Mouse (Mus musculus): ENCODE measurements around the gene Akap9.
A peak's percentile ranks its signal among the peaks of the same experiment; 100 is the strongest.
"Not testable (repeated sequence)": the region's sequence is repeated elsewhere in the genome, so short reads cannot be mapped to it uniquely, and the experiment has no call there.

Akap9 gene

DNA sequence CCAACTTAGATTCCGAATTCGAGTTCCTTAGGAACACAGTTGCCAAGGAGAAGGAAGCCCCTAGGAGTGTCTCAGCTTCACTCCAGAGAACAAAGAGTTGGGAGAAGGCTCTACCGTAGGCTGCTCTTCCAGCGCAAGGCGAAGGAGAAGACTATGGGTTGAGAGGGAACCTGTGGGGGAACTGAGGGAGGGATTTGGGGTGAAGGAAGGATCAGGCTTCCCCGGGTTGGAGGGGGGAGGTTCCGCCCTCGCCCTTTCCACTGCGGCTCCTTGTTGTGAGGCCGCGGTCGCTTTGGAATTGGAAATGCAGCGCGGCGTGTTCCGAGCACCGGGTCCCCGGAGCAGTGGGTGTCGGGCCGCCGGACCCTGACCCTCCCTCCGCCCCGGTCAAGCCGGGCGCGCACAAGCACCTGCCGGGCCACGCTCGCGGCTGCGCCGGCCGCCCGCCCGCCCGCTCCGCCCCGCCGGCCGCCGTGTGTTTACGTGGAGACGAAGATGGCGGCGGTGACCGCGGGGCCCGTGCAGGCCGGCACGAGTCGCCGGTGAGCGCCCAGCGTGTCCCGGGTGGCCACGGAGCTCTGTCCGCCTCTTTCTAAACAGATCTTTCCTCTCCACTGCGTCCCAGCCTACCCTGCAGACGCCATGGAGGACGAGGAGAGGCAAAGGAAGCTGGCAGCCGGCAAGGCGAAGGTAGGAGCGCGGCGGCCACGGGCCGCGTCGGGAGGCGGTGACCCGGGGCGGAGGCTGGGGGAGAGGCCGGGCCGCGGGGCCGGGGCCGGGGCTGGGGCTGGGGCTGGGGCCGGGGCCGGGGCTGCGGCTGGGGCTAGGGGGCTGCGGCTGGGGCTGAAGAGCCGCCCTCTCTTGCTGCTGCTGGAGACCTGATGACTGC is at the start of gene Akap9:
Akap9 (plus strand) TSS at position 254 of the 889 bp plus-strand sequence.
- peak; percentile 29 to 30 for DNase-seq

DNA sequence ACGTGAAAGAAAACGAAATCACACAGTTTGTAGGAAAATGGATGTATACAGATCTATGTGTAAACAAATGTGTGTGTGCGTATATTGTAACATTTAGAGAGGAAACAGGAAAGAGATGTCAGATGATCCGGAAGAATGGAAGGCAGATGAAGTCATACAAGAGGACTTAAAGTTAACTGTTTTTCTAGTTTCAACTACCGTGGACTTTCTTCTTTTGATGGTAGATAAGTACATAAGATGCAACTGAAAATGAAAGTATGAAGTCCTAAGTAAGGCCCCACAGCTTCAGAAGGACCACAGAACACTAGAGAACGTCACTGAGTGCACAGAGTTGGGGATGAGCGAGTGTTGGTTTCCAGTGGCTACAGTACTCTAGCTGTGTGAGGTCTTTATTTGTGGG is 41.0 kb upstream of the Akap9 start:
- not testable (repeated sequence) for DNase-seq

DNA sequence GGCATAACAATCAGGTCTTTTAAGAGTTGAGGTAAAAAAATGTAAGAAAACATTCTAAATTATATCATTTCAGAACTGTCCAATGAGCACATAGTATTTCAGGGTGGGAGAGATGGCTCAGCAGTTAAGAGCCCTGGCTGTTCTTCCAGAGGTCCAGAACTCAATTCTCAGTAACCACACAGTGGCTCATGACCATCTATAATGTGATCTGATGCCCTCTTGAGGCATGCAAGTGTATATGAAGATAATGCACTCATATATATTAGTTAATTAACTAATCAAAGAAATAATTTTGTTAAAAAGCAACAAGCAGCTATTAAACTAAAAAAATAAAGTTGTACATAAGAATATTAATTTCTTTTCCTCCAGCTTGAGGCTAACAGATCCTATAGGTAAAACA is 38.7 kb upstream of the Akap9 start:
- no peak for DNase-seq

DNA sequence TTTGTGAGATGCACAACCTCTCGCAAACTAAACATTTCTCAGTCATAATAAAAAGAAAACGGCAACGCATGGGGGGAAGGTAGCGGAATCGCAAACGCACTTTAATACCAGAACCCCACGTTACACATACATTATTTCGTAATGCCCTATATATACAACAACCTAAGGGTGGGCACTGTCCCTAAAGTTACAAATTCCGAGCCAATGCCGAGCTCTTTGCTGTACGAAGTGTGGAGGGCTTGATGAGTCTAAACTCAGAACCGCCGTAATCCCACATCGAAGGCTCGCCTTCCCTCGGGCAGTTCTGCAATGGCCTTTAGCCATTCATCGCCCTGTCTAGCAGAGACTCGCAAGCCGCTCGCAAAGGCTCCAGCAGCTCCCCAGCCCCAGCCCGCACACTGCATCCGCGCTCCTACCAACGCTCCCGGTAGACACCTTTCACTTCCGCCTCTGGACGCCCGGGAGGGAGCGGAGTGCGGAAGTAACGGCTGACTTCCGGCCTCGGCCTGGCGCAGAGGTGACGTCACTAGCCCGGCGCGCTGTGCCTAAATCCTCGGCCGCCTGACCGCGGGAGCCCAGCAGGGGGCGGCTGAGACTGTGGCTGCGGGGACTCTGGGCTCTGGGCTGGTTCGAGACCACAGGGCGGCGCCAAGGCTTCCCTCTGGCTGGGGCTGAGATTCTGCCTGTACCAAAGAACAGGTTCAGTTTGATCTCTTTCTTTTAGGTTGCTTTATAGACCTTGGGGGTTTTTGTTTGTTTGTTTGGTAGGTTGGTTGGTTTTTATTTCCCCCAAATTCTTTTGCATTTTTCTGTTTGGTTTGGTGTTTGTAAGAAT is 34.2 kb upstream of the Akap9 start, which contains the start of gene Mterf1a:
Mterf1a (minus strand) TSS at position 475 of the 835 bp plus-strand sequence.
- peak; percentile 23 to 26 for DNase-seq

DNA sequence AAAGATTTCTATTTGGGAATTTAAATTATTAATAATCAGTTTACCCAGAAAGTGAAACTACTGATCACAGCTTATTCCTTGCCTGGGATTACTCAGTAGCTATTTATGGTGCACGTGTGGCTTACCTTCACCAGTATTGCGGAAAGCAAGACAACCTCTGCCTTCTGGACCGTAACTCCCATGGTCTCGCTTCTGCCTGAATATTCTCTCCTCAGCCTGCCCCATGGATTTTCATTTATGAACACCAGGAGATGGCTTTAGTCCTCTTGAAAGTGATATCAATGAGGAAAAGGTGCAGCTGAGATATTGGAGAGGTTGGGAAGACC is 33.6 kb upstream of the Akap9 start:
- DNase-seq = not testable (repeated sequence)

DNA sequence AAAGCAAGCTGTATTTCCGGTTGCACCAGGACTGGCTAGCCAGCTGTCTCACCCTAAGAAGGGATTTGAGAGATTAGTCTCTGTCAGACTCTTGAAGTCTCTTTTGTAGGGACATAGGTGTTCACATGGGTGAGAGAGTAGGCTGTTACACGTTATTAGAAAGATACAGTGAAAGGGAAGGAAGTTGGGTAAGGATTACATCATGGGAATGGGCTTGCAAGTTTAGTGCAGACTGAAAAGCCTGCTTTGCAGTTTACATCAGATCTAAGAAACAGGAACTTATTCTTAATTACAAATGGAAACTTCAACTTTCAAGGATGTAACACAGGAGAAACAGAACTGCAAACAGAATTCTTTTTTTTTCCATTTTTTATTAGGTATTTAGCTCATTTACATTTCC is 22.4 kb upstream of the Akap9 start:
- DNase-seq = no peak

DNA sequence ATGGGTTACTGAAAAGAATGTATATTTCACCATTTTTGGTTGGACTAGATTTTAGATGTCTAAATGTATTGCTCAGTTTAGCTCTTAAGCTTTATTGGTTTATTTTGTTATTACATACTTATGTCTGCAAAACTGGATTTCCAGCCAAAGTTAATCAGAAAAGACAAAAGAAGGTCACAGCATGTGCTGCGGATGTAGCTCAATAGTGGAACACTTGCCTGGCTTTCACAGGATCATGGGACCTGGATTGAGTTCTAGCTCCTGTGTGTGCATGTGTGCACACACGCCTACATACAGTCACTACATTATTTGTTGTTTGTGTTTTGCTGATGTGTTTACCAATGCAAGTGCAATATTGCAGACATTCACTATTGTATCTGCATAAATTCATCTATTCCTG is 5.5 kb upstream of the Akap9 start:
- DNase-seq = no peak

DNA sequence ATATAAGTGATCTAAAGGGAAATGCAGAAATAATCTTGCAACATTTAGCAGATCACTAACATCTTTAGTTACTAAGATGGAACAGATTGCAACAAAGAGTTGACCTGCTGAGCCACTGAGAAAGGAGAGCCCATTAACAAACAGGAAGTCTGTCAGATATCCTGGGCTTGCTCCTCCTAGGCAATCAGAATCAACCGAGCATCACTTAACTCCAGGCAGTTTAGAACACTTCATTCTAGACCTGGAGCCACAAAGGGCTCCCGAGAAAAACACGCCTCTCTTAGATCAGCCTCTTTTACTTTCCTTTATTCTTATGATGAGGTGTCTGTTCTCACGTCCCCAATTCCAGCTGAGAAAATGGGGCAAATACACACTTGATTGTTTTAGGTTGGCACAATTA is 1.2 kb upstream of the Akap9 start:
- no peak for DNase-seq

DNA sequence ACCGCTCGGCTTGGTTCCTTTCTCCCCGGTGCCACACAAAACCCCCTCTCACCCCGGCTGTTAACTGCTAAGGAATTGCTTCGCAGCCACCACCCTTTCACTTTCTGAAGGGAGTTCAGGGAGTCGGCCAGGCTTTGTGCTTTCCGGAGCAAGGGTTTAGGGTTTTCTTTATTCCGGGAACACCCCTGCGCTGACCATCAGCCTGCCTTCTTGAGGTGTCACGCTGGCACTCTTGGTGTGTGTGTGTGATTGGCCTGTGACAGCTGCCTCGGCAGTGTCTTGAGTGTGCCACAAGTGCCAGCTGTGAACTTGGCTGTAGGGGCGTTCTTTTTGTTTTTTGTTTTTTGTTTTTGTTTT is 814 bp downstream of the Akap9 start:
- DNase-seq = peak; percentile 13 to 37

DNA sequence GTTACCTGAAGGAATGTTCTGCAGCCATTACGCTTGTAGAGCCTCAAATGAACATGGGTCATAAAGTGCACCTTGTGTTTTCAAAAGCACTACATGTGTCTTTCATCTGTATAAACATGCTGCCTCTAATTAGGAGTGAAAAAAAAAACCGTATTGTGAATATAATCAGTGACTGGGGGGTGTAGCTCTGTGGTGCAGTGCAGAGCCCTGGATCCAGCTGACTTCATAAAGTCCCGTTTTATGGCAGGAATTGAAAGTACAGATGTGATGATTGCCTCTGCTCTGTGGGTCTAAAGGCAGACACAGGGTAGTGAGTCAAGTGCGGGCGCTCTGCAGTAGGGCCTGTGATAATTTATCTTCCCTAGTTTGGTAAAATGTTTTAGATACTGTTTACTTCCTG is 2.9 kb downstream of the Akap9 start:
- DNase-seq = no peak

DNA sequence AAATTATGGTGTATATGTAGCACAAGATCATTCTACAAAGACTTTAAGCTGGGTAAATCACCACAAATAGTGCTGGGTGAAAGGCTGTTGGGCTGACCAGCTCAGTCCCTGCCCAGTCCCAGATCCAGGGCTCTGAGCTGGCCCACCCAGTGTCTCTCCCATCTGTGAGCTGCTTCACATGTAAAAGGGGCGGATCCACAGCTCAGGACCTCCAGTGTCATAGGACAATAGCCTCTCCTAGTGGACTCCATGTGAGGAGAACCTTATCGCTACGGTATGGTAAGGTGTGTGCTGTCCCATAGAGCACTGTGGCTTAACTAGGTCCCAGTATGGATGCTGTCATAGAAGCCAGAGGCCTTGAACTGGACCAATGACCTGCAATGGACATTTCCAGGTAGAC is 3.8 kb downstream of the Akap9 start:
- no peak for DNase-seq

DNA sequence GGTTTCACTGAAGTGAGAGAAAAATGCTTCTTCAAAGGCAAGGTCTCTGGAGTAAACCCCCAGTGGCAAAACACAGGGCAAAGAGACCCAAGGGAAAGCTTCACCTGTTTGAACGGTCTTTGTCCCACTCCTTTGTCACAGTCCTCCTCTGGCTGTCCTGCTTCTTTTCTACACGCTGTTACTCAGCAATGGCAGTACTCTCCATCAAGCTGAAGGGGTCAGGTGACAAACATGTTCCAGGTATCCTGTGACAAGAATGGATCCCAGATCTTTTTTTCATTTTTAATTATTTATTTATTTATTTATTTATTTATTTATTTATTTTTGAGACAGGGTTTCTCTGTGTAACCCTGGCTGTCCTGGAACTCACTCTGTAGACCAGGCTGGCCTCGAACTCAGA is 5.7 kb downstream of the Akap9 start:
- no peak for DNase-seq

DNA sequence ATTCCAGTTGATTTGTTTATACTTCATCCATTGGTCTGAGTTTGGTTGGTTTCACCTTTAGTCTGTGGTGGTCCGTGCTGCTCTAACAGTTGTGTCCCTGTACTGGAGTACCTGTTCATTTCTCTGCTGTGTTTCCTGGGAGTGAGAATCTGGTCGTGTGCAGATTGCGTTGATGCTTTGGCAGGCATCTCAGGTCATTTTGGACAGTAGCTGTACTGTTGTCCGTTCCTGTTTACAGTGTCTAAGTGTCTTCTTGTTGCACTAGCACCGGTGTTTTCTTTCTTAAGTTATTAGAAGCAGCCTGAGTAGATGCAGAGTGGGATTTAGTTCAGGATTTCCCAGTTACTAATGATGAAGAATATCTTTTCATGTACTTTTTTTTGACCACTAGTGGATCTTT is 7.4 kb downstream of the Akap9 start:
- DNase-seq = no peak

DNA sequence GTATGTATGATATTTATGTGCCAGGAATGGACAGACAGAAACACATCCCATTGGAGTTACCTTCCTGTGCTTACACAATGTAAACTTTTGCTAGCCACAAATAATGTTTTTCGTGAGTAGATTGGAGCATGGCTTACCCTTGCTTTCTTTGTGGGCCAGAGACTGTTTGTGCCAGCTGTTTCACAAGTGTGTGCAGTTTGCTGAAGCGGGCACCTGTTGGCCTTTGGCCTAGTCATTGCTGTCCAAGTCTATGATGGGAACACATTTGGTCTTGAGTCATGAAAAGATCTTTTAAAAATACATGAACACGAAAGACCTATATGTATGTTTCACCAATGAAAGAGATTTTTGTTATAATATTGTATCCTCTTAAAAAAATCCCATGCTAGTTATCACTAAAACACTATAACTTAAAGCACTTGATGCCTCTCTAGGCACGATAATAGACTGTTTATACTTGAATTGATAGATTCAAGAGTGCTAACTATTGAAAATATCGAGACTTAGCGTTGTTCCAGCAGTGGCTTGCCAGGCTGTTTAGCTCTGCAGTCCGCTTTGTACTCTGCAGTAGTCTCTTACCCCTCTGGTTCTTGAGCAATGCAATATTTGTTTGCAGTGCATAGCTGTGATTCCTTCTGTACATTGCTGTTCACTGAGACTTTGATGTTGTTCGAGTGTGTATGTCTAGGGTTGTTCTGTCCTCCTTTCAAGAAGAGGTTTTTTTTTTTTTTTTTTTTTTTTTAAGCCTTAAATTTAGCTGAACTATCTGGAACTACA is 8.1 kb downstream of the Akap9 start:
- no peak for DNase-seq

DNA sequence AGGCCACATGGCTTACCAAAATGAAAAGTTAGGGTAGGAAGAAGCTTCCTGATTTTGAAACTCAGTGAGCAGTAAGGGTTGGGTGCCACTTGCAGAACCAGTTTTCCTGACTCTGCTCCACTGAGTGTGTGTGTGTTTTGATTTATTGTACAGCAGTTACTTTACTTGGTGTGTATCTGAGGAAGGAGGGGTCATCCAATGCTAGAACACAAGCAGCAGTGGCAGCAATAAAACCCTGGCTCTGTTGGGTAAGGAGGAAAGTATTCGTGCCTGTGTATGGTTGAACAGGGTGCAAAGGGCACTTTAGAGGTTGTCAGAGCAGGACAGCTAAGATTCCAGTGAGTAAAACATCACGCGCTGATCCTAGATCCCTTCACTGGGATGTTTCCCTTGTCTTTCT is 11.1 kb downstream of the Akap9 start:
- no peak for DNase-seq

DNA sequence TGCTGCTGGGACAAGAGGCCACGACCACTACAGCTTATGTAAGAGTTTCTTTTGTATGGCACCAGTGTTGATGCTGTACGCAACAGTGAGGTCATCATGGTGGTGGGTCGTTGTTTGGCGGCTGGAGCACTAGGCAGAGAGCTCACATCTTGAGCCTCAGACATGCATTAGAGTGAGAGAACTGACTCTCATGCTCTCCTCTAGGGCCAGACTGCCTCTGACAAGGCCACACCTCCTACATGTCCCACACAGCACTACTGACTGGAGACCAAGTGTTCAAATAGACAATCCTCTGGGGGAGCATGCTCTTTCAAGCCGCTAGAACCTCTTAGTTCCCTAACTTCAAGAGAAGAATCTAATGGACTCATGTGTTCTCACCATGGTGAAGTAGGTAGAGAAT is 11.5 kb downstream of the Akap9 start:
- DNase-seq = no peak

DNA sequence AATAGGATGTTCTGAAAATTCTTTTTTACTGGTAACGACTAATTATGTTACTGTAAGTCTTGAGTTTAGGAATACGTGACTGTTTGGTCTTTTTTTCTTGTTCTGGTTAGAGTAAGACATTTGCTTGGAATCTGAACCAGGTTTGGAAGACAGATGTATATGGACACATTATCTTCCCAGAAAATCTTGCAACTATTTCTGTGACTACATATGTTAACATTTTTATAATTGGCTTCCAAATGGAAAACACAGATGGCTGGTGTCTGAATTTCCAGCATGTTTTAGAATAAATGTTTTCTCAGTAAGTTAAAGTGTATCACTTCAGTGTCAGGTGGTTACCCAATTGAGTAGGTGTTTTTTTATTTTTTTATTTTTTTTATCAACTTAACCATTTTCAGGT is 13.4 kb downstream of the Akap9 start:
- DNase-seq = no peak

DNA sequence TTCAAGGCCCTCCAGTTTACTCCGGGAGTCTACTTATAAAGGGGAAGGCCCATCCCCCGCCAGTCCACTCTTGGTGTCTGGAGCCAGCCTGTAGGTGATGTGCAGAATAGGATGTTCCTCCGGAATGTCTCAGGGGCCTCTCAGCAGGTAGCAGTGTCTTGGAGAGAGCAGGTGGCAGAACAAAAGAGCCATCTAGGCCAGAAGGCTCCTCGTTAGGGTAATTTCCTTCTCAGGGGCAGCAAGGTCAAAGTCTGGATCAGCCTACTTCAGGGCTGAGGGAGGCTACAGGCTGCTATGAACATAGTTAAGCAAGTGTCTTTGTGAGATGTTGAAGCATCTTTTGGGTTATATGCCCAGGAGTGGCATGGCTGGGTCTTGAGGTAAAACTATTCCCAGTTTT is 15.3 kb downstream of the Akap9 start:
- not testable (repeated sequence) for DNase-seq

DNA sequence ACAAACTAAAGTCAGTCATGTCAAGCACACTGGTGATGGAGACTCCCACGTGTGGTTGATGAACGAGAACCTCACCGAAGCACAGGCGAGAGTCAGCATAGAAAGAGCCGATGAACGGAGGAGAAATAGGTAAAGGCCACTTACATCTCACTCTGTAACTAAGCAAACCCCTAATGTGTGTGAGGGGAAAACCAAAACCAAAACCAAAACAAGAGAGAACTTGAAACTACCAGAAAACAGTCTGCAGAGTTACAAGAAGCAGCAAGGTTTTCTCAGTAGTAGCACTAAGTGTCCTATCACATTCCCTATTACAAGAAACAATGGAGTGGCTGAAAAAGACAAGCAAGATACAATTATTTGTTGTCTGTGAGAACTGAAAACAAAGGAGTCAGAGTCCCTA is 24.6 kb downstream of the Akap9 start:
- DNase-seq = no peak

DNA sequence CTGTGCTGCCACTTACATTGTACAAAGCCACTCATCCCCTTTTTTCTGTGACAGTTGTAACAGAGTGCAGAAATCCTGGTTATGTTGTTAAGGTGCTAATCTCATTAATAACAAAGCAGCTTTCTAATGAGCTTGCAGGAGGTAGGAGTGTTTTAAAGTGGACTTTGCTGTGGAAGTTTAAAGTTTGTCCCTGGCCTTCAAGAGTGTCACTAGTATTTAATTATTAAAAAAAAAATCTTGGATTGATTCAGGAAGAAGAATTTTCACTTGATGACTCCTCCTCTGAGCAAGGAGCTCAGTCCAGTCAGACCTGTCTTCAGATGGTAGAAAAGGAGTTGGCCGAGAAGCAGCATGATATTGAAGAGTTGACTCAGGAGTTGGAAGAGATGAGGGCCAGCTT is 26.7 kb downstream of the Akap9 start:
- DNase-seq = no peak

DNA sequence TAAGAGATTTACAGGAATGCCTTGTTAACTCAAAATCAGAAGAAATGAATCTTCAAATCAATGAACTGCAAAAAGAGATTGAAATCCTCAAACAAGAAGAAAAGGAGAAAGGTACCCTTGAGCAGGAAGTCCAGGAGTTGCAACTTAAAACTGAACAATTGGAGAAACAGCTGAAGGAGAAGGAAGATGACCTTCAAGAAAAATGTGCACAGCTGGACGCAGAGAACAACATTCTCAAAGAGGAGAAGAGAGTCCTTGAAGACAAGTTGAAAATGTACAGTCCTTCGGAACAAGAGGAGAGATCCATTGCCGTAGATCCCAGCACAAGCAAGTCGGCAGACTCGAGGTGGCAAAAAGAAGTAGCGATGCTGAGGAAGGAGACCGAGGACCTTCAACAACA is 33.4 kb downstream of the Akap9 start:
- DNase-seq = no peak

DNA sequence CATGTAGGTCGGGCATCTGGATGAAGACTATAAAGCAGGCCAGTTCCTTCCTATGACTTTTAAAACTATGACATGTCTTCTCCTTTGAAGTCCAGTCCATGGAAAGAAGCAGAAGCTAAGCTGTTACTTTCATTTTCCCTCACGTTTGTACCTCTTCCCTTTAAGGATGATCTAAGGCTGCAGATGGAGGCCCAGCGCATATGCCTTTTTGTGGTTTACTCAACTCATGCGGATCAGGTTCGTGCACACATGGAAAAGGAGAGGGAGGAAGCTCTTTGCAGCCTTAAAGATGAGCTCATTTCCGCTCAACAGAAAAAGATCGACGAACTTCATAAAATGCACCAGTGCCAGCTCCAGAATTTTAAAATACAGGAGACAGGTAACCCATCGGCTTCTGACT is 40.6 kb downstream of the Akap9 start:
- no peak for DNase-seq

DNA sequence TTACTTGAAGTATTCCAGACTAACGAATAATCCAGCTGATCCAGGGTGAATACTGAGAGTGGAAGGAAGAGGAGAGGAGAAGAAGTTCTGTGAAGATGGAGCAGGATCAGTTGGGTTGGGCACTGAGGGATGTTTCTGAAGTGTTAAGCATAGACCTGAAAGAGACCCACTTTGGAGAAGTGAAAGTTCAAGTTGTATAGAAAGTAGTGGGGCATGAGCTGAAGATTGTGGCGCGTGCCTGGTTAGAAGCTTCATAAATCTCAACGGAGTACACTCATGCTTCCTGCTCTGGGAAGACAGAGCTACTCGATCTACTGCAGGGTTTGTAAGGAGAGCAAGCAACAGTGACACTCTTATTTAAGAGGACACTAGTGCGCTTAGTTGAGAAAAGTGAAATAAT is 41.3 kb downstream of the Akap9 start:
- DNase-seq = no peak
